Mouse (Mus musculus): Measurements from ENCODE around the gene Notch1.

Notch1 gene

GRCm38 (mm10) chr2:26516275-26516674 is at the start of gene Notch1:
Gene Notch1 (minus strand): TSS chr2:26516663.
- DNase-seq (ENCODE audit: low read depth, low spot score): no peak

GRCm38 (mm10) chr2:26566221-26566620 is 49.8 kb upstream of the Notch1 start:
- DNase-seq (ENCODE audit: low read depth, low spot score): peak; percentile 56

DNA sequence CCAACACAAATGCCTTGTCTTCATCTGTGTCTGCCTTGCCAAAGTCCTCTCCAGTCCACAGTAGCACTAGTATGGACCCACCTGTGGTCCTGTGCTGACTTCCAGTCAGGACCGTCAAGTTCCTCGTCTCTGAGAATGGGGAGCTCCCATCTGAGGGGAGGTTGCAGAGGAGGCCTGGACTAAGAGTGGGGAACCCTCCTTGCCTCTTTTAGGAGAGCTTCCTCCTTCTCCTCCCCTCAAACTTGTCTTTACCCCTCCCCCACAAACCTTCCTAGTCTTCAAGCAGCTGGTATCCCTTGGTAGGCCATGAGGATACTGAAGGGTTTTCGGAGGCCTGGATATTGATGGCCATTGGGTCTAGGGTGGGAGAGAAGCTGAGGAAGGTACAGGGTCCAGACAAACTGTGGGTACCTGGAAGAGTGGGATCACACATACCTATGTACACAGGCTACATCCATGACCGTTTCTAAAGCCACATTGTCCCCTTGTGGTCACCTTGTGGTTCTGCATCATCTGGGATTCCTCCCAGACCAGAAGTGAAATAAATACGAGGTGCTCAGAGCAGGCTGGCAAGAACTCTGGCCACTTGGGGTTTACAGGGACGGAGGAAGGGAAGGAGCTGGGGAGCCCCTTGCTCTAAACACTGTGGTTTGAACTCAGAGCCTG is 45.0 kb upstream of the Notch1 start:
- DNase-seq (ENCODE audit: low read depth, low spot score): peak; percentile 74

DNA sequence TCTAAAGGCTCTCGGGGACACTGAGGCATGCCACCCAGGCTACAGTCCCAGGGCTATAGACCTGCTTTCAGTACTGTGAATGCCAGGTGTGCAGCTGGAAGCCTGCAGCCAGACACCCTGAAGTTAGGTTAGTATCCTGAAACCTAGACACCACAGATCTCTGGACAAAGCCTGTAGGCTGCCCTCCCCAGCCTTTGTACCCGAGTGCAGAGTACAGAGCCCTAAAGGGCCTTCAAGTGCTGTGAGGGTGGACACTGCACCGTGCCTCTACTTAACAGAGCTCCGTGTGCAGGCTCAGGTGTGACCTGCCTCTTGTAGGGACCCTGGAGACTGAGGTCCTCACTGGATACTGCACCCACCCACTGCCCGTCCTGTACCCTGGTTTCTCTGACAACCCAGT is 44.0 kb upstream of the Notch1 start:
- no peak for DNase-seq (ENCODE audit: low read depth, low spot score)

- no peak for DNase-seq (ENCODE audit: low read depth, low spot score)
These were observed 40.1 kb upstream of the Notch1 start for GRCm38 (mm10) chr2:26556535-26556993.

- DNase-seq (ENCODE audit: low read depth, low spot score): no peak
These were observed 38.6 kb upstream of the Notch1 start for GRCm38 (mm10) chr2:26555076-26555475.

GRCm38 (mm10) chr2:26553904-26554303 is 37.4 kb upstream of the Notch1 start:
- no peak for DNase-seq (ENCODE audit: low read depth, low spot score)

GRCm38 (mm10) chr2:26552066-26552465 is 35.6 kb upstream of the Notch1 start:
- DNase-seq (ENCODE audit: low read depth, low spot score): no peak

DNA sequence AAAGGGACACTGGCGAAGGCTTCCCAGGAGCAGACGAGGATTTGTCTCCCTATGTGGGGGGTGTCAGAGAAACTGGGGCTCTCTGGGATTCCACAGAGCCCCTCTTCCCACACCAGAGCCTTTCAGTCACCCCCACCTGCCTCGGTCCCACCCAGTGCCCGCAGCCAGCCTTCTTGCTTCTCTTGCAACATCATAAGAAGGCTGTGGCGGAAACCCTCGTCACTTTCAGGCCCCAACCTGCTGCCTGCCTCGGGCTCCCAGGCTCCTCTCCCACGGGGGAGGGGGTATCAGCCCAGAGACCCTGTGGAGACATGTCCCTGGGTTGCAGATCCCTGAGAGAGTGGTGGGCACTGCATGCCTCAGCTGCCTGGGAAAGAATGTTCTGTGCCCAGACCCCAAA is 35.0 kb upstream of the Notch1 start:
- DNase-seq (ENCODE audit: low read depth, low spot score): no peak

- no peak for DNase-seq (ENCODE audit: low read depth, low spot score)
These were observed 34.3 kb upstream of the Notch1 start for GRCm38 (mm10) chr2:26550777-26551176.

DNA sequence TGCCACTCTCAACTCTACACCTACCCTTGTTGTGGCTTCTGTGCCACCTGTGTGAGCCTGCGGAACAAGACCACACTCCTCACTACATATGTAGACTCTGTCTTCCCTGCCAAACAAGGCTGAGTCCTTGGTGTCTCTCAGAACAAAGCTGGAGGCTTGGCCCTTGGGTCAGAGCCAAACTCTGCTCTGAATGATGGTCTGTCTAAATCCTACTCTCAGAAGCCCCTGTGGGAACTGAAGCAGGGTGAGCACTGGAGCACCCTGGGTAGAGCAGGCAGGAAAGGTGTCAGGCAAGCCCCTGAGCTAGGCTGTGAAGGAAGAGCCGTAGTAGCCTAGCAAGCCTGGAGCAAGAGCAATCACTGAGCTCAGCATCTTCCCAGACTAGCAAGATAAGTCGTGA is 33.7 kb upstream of the Notch1 start:
- DNase-seq (ENCODE audit: low read depth, low spot score): no peak

- no peak for DNase-seq (ENCODE audit: low read depth, low spot score)
These were observed 33.3 kb upstream of the Notch1 start for GRCm38 (mm10) chr2:26549801-26550200.

DNA sequence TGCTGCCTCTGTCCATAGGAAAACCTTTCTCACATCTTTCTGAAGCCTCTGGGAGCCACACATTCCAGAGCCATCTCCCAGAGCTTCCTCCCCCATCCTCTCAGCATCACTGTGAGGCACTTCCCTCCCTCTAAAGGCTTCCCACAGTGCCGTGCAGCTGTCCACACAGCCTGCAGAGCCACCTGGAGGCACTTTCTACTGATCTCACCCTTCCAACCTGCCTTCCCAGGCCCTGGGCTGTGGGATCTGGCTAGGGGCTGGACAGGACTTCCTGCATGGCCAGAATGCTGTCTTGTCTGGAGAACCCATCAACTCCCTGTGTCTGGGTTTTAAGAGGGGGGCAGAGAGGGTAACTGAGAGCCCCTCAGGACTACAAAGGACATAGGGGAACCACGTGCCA is 31.0 kb upstream of the Notch1 start:
- DNase-seq (ENCODE audit: low read depth, low spot score): peak; percentile 28

- no peak for DNase-seq (ENCODE audit: low read depth, low spot score)
These were observed 27.8 kb upstream of the Notch1 start for GRCm38 (mm10) chr2:26544265-26544664.

GRCm38 (mm10) chr2:26543768-26544167 is 27.3 kb upstream of the Notch1 start:
- no peak for DNase-seq (ENCODE audit: low read depth, low spot score)

GRCm38 (mm10) chr2:26543155-26543554 is 26.7 kb upstream of the Notch1 start:
- no peak for DNase-seq (ENCODE audit: low read depth, low spot score)

GRCm38 (mm10) chr2:26541258-26541910 is 24.9 kb upstream of the Notch1 start:
- DNase-seq (ENCODE audit: low read depth, low spot score): peak; percentile 70

- no peak for DNase-seq (ENCODE audit: low read depth, low spot score)
These were observed 24.3 kb upstream of the Notch1 start for GRCm38 (mm10) chr2:26540721-26541120.

DNA sequence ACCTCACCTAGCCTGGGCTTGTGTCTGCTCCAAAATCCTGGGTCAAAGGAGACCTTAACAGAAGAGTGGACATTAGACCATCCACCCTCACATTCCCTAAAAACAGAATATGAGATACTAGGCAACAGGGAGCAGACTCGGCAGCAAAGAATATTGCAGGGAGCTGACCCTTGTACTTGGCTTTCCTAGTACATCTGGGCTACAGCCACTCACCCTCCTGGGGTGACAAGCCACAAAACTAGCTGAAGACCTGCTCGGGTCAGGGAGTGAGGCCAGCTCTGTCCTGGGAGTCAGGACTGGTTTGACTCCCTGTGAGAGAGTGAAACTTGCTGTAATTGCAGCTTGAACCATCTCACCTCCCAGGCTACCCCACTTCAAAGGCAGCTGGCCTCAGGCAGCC is 23.1 kb upstream of the Notch1 start:
- no peak for DNase-seq (ENCODE audit: low read depth, low spot score)

DNA sequence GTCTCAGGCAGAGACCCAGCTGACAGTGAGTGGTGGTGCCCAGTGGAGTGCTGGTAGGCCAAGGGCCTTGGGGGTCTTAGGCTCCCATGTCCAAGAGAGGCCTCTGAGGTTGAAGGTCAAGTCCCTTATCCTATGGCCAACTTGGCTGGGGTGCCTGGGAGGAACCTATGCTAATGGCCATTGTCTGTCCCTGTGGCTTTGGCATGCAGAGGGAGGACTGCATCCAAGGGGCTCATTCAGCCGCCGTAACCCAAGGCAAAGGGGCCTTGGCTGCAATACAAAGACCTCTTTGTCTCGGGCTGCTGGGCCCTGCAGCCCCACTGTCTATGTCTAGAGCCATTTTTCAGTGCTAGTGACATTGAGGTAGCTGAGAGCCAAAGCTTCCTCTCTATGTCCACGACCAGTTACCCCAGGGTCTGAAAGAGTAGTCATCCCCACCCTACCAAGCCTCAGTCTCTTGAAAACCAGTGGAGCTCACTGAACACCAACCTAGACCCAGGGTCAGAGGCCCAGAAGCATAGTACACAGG is 19.1 kb upstream of the Notch1 start:
- DNase-seq (ENCODE audit: low read depth, low spot score): peak; percentile 29

GRCm38 (mm10) chr2:26534616-26535015 is 18.2 kb upstream of the Notch1 start:
- DNase-seq (ENCODE audit: low read depth, low spot score): no peak

GRCm38 (mm10) chr2:26534161-26534560 is 17.7 kb upstream of the Notch1 start:
- no peak for DNase-seq (ENCODE audit: low read depth, low spot score)

- DNase-seq (ENCODE audit: low read depth, low spot score): no peak
These were observed 16.8 kb upstream of the Notch1 start for GRCm38 (mm10) chr2:26533249-26533648.
